Comparison of ENCODE assay signal across 14 mouse cellular contexts in genomic region chr7:81995126-81995525, GRCm38 (mm10).
"Had no signal": no experiment of that assay in that cellular context is flagged by ENCODE, and none has a peak within 500 bp of the region (broad histone marks: within the 10 kb centered on the region; RNA-seq: fewer than 3 reads in every experiment).

No protein-coding gene starts in this region.

- H3K27ac ChIP-seq: midbrain, embryonic 10.5 days; midbrain, embryonic 12.5 days; neural tube, embryonic 12.5 days; stomach, embryonic 15.5 days; stomach, postnatal 0 days had no signal

- H3K4me3 ChIP-seq: midbrain, embryonic 10.5 days; midbrain, embryonic 12.5 days; neural tube, embryonic 12.5 days; stomach, embryonic 15.5 days had no signal

- H3K9ac ChIP-seq: lung, embryonic 14.5 days; midbrain, embryonic 12.5 days; neural tube, embryonic 12.5 days; stomach, embryonic 15.5 days had no signal

- H3K36me3 ChIP-seq: midbrain, embryonic 10.5 days; midbrain, embryonic 12.5 days; neural tube, embryonic 12.5 days; stomach, embryonic 15.5 days had no signal

- DNase-seq: lung, adult 18-20 months; lung, embryonic 14.5 days; lung, postnatal 10 days; lung, postnatal 4 days; midbrain, embryonic 14.5 days; right cerebral cortex, postnatal 14 days; thymus, adult 2 months; thymus, postnatal 25 days; thymus, postnatal 4 days had no signal

- H3K9me3 ChIP-seq: midbrain, embryonic 10.5 days; midbrain, embryonic 12.5 days; neural tube, embryonic 12.5 days; stomach, embryonic 15.5 days had no signal

- H3K4me2 ChIP-seq: lung, embryonic 14.5 days; midbrain, embryonic 12.5 days; neural tube, embryonic 12.5 days; stomach, embryonic 15.5 days had no signal
